In the genomic region with DNA sequence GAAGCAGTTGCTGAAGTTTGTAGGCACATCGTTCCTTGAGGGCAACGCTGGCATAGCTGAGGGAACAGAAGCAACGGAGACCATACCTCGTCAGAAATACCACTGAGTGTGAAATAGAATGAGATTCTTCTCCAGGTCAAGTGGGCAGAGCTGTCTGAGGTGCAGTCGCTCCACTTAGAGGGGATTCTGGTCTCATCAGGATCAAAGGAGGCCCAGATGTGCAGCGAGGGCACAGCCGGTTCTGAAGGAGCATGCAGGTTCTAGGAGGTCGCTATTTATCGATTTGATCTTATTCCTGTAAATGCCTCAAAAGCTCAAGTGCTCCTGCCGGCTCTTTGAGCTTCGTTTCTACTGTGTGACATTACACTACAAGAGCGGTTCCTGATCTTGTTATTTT, we compare ENCODE assay signal across 14 mouse cellular contexts.
DNase-seq lines count a peak whose midpoint lies in the region; ATAC-seq lines count a peak whose summit lies in the region.
"Had no signal": no experiment of that assay in that cellular context is flagged by ENCODE, and none has a peak within 500 bp of the region (broad histone marks: within the 10 kb centered on the region; RNA-seq: fewer than 3 reads in every experiment).

No protein-coding gene starts in this region.

- ATAC-seq in forebrain, embryonic 14.5 days = peak; percentile 23; the same call in 1 of the 2 replicates
- ATAC-seq in forebrain, embryonic 11.5 days (replicated peaks; ENCODE audit: low FRiP score) = no peak
- no peak for ATAC-seq in heart, embryonic 15.5 days (replicated peaks; ENCODE audit: insufficient number of reproducible peaks, insufficient read depth, low FRiP score, low read depth)
- peak; percentile 25 for ATAC-seq in midbrain, embryonic 13.5 days
- peak; percentile 42; the same call in 1 of the 2 replicates for ATAC-seq in midbrain, embryonic 16.5 days
- ATAC-seq: forebrain, embryonic 16.5 days had no signal

- intact Hi-C loops in heart, postnatal 10 days (cut with DNase I) = no loop called here

- H3K4me1 ChIP-seq in forebrain, embryonic 14.5 days (ENCODE audit: control insufficient read depth, insufficient read depth, low read length) = peaks cover 20% of the 10 kb centered on the region
- no peaks in the 10 kb centered on the region; the same call in 1 of the 2 replicates for H3K4me1 ChIP-seq in forebrain, embryonic 11.5 days (replicated peaks; ENCODE audit: control insufficient read depth, insufficient read depth, low read length)
- peaks cover 56% of the 10 kb centered on the region for H3K4me1 ChIP-seq in heart, embryonic 15.5 days (replicated peaks)
- H3K4me1 ChIP-seq in midbrain, embryonic 13.5 days (replicated peaks) = peaks cover 32% of the 10 kb centered on the region
- peaks cover 50% of the 10 kb centered on the region for H3K4me1 ChIP-seq in midbrain, embryonic 10.5 days
- peaks cover 20% of the 10 kb centered on the region for H3K4me1 ChIP-seq in midbrain, embryonic 16.5 days (ENCODE audit: control insufficient read depth, insufficient read depth, low read length)
- H3K4me1 ChIP-seq: liver, embryonic 13.5 days had no signal

- no peak overlapping the region for H3K4me3 ChIP-seq in forebrain, embryonic 14.5 days (ENCODE audit: low read depth, low read length)
- H3K4me3 ChIP-seq in forebrain, embryonic 11.5 days (ENCODE audit: low read depth, low read length) = no peak overlapping the region
- H3K4me3 ChIP-seq in heart, embryonic 15.5 days = no peak overlapping the region
- H3K4me3 ChIP-seq in midbrain, embryonic 13.5 days (replicated peaks) = no peak overlapping the region
- H3K4me3 ChIP-seq in midbrain, embryonic 10.5 days = no peak overlapping the region
- no peak overlapping the region for H3K4me3 ChIP-seq in midbrain, embryonic 16.5 days (ENCODE audit: low read depth, low read length)
- H3K4me3 ChIP-seq: liver, embryonic 13.5 days had no signal

- no peaks in the 10 kb centered on the region for H3K27me3 ChIP-seq in forebrain, embryonic 14.5 days (replicated peaks; ENCODE audit: control insufficient read depth, insufficient read depth, low read length)
- no peaks in the 10 kb centered on the region for H3K27me3 ChIP-seq in forebrain, embryonic 11.5 days (ENCODE audit: control insufficient read depth, insufficient read depth, low read length)
- no peaks in the 10 kb centered on the region for H3K27me3 ChIP-seq in heart, embryonic 15.5 days
- 0 out of 2 replicates have a peak, but pooled peaks cover 8% of the 10 kb centered on the region for H3K27me3 ChIP-seq in midbrain, embryonic 13.5 days
- peaks cover 12% of the 10 kb centered on the region for H3K27me3 ChIP-seq in midbrain, embryonic 10.5 days (ENCODE audit: low read depth, poor library complexity, severe bottlenecking)
- H3K27me3 ChIP-seq in midbrain, embryonic 16.5 days (ENCODE audit: control insufficient read depth, insufficient read depth, low read depth, low read length) = no peaks in the 10 kb centered on the region; the same call in 1 of the 2 replicates
- H3K27me3 ChIP-seq: liver, embryonic 13.5 days had no signal

- no peak overlapping the region for H3K4me2 ChIP-seq in forebrain, embryonic 14.5 days (ENCODE audit: low read length)
- no peak overlapping the region for H3K4me2 ChIP-seq in forebrain, embryonic 11.5 days (ENCODE audit: low read depth, low read length, severe bottlenecking)
- no peak overlapping the region for H3K4me2 ChIP-seq in heart, embryonic 15.5 days
- H3K4me2 ChIP-seq in midbrain, embryonic 13.5 days (replicated peaks) = no peak overlapping the region
- H3K4me2 ChIP-seq in midbrain, embryonic 16.5 days (ENCODE audit: low read length) = no peak overlapping the region
- H3K4me2 ChIP-seq: liver, embryonic 13.5 days; lung, embryonic 14.5 days had no signal

- H3K9ac ChIP-seq in forebrain, embryonic 14.5 days (ENCODE audit: low read length) = 0 out of 2 replicates have a peak overlapping the region, but pooled peaks have one; percentile 3
- H3K9ac ChIP-seq in forebrain, embryonic 11.5 days (ENCODE audit: low read length) = no peak overlapping the region
- no peak overlapping the region for H3K9ac ChIP-seq in heart, embryonic 15.5 days
- no peak overlapping the region for H3K9ac ChIP-seq in midbrain, embryonic 13.5 days (replicated peaks)
- no peak overlapping the region for H3K9ac ChIP-seq in midbrain, embryonic 16.5 days (ENCODE audit: low read depth, low read length)
- H3K9ac ChIP-seq: liver, embryonic 13.5 days; lung, embryonic 14.5 days had no signal

- 34% methylated on average over 12 of the region's 12 CpGs for WGBS in forebrain, embryonic 14.5 days
- WGBS in forebrain, embryonic 11.5 days = 24% methylated on average over 12 of the region's 12 CpGs
- WGBS in heart, embryonic 15.5 days = 33% methylated on average over 12 of the region's 12 CpGs
- WGBS in midbrain, embryonic 13.5 days = 38% methylated on average over 12 of the region's 12 CpGs
- WGBS in midbrain, embryonic 10.5 days = 44% methylated on average over 12 of the region's 12 CpGs
- WGBS in midbrain, embryonic 16.5 days = 27% methylated on average over 12 of the region's 12 CpGs

- DNase-seq in forebrain, embryonic 14.5 days (ENCODE audit: low spot score) = no peak
- no peak for DNase-seq in forebrain, embryonic 11.5 days (ENCODE audit: low spot score)
- DNase-seq in heart, postnatal 10 days = no peak
- DNase-seq in midbrain, embryonic 10.5 days (ENCODE audit: low spot score) = no peak
- DNase-seq in adrenal gland, adult 2 months = no peak
- DNase-seq: cerebellum, adult 18-20 months; liver, embryonic 13.5 days; right cerebral cortex, adult 18-20 months; thymus, postnatal 14 days had no signal

- H3K27ac ChIP-seq in forebrain, embryonic 14.5 days (ENCODE audit: low read depth, low read length) = no peak overlapping the region
- no peak overlapping the region for H3K27ac ChIP-seq in forebrain, embryonic 11.5 days (ENCODE audit: low read depth, low read length)
- peak overlapping the region; percentile 35 for H3K27ac ChIP-seq in heart, embryonic 15.5 days
- peak overlapping the region; percentile 45; the same call in 1 of the 2 replicates for H3K27ac ChIP-seq in midbrain, embryonic 13.5 days
- H3K27ac ChIP-seq in midbrain, embryonic 10.5 days (replicated peaks) = no peak overlapping the region
- H3K27ac ChIP-seq in midbrain, embryonic 16.5 days (ENCODE audit: low read length) = no peak overlapping the region; the same call in 1 of the 2 replicates
- H3K27ac ChIP-seq: liver, embryonic 13.5 days had no signal

- H3K9me3 ChIP-seq in forebrain, embryonic 14.5 days (replicated peaks; ENCODE audit: control insufficient read depth, low read length) = no peaks in the 10 kb centered on the region
- no peaks in the 10 kb centered on the region for H3K9me3 ChIP-seq in forebrain, embryonic 11.5 days (ENCODE audit: control insufficient read depth, low read length)
- H3K9me3 ChIP-seq in heart, embryonic 15.5 days (replicated peaks) = no peaks in the 10 kb centered on the region
- H3K9me3 ChIP-seq in midbrain, embryonic 13.5 days = no peaks in the 10 kb centered on the region
- H3K9me3 ChIP-seq in midbrain, embryonic 10.5 days (replicated peaks) = no peaks in the 10 kb centered on the region
- no peaks in the 10 kb centered on the region for H3K9me3 ChIP-seq in midbrain, embryonic 16.5 days (replicated peaks; ENCODE audit: control insufficient read depth, low read length, poor library complexity, severe bottlenecking)
- H3K9me3 ChIP-seq: liver, embryonic 13.5 days had no signal

- no peaks in the 10 kb centered on the region for H3K36me3 ChIP-seq in forebrain, embryonic 14.5 days (ENCODE audit: control insufficient read depth, insufficient read depth, low read length)
- H3K36me3 ChIP-seq in forebrain, embryonic 11.5 days (ENCODE audit: control insufficient read depth, insufficient read depth, low read length) = no peaks in the 10 kb centered on the region
- no peaks in the 10 kb centered on the region for H3K36me3 ChIP-seq in heart, embryonic 15.5 days
- H3K36me3 ChIP-seq in midbrain, embryonic 13.5 days = no peaks in the 10 kb centered on the region
- no peaks in the 10 kb centered on the region for H3K36me3 ChIP-seq in midbrain, embryonic 10.5 days
- no peaks in the 10 kb centered on the region for H3K36me3 ChIP-seq in midbrain, embryonic 16.5 days (ENCODE audit: control insufficient read depth, insufficient read depth, low read length)
- H3K36me3 ChIP-seq: liver, embryonic 13.5 days had no signal

Comparison
In these comparisons a context has a peak if more than half of its experiments do, and no peak if none do; other contexts are left out.
1. ATAC-seq: peak in forebrain, embryonic 14.5 days (single experiment), midbrain, embryonic 13.5 days (single experiment) and midbrain, embryonic 16.5 days (single experiment); none in forebrain, embryonic 11.5 days (single experiment) and heart, embryonic 15.5 days (single experiment).
2. H3K27ac ChIP-seq: peak in heart, embryonic 15.5 days (single experiment) and midbrain, embryonic 13.5 days (single experiment); none in forebrain, embryonic 14.5 days (single experiment), forebrain, embryonic 11.5 days (single experiment), midbrain, embryonic 10.5 days (single experiment) and midbrain, embryonic 16.5 days (single experiment).